Mouse (Mus musculus) heart, adult 8-10 months (tissue): ENCODE measurements around the gene Gm8362. TPM values are rescaled to one million over a fixed set of nuclear protein-coding genes. Genes with fewer than 3 reads are reported as not detected.
"Not testable (repeated sequence)": the region's sequence is repeated elsewhere in the genome, so short reads cannot be mapped to it uniquely, and the experiment has no call there.

ENCODE experiments used
- DNase-seq: peaks from one replicate; pipeline ENCODE4 v3.0.0; 2022; ENCODE audit warnings: low spot score
- total RNA-seq, 4 experiments: library from RNA; stranded (reverse); gene quantifications; 2 replicates each; pipeline ENCODE4 v1.2.4; 2022

The Gm8362 gene
- total RNA-seq: under 1 TPM in 1 of 4 experiments, not detected in 3; 0.29 TPM

GRCm38 (mm10) chr14:6774311-6774710, at the start of gene Gm8362:
Gene Gm8362 (minus strand): TSS chr14:6774411.
- DNase-seq: not testable (repeated sequence)

- DNase-seq: not testable (repeated sequence)
Measured at GRCm38 (mm10) chr14:6823297-6823696, 49.1 kb upstream of the Gm8362 start.

- not testable (repeated sequence) for DNase-seq
Measured at GRCm38 (mm10) chr14:6757231-6757536, 17.0 kb downstream of the Gm8362 start.

- peak; percentile 1 for DNase-seq
Measured at GRCm38 (mm10) chr14:6756384-6757230, 17.6 kb downstream of the Gm8362 start.

- not testable (repeated sequence) for DNase-seq
Measured at GRCm38 (mm10) chr14:6742232-6742631, 32.0 kb downstream of the Gm8362 start, which contains the start of gene Gm3636. Gene Gm3636 (minus strand): TSS chr14:6742332.

GRCm38 (mm10) chr14:6720151-6720550, 54.1 kb downstream of the Gm8362 start, which contains the start of gene Gm8050:
Gene Gm8050 (minus strand): TSS chr14:6720251.
- DNase-seq: not testable (repeated sequence)

Other genes with a start within 250 kb of the Gm8362 start
- not detected for gene Gm8356, start 237.1 kb downstream of the Gm8362 start, total RNA-seq
- gene Gm3629, start 183.8 kb downstream of the Gm8362 start, total RNA-seq: not detected
- not detected for gene Gm3460, start 152.0 kb downstream of the Gm8362 start, total RNA-seq
- gene Gm10251, start 90.2 kb downstream of the Gm8362 start, total RNA-seq: not detected
- gene Gm8050, start 54.2 kb downstream of the Gm8362 start, total RNA-seq: not detected
- gene Gm3636, start 32.1 kb downstream of the Gm8362 start, total RNA-seq: 1 to 10 TPM in 1 of 4 experiments, under 1 TPM in 1, not detected in 2; 0.60 to 1.0 TPM
- under 1 TPM in 1 of 4 experiments, not detected in 3; 0.19 TPM for gene Gm3642, start 65.9 kb upstream of the Gm8362 start, total RNA-seq
- gene Gm3667, start 115.6 kb upstream of the Gm8362 start, total RNA-seq: under 1 TPM in 1 of 4 experiments, not detected in 3; 0.47 TPM
- not detected for gene Gm6356, start 199.4 kb upstream of the Gm8362 start, total RNA-seq